Mouse (Mus musculus): ENCODE measurements around the gene Abi3bp. TPM values are rescaled to one million over a fixed set of nuclear protein-coding genes. Genes with fewer than 3 reads are reported as not detected.

Gene Abi3bp
- total RNA-seq, 1 experiment from 2014 or later, result 0.19 TPM

Other genes starting within 250 kb of the Abi3bp start
- 24.6 to 34.5 TPM (median 31.7 TPM) in 3 replicates for gene Tfg, start 239.6 kb downstream of the Abi3bp start, total RNA-seq (2017)